Mouse (Mus musculus) left cerebral cortex, postnatal 25 days (tissue): ENCODE results near the gene Metrnl. TPM values are rescaled to one million over a fixed set of nuclear protein-coding genes. Genes with fewer than 3 reads are reported as not detected.
"Not testable (repeated sequence)": the region's sequence is repeated elsewhere in the genome, so short reads cannot be mapped to it uniquely, and the experiment has no call there.

Source experiments
- DNase-seq, 2 experiments: peaks; one replicate each; pipeline ENCODE4 v3.0.0; 2022; ENCODE audit warnings: low spot score in 2 of 2, mixed read lengths in 1 of 2
- intact Hi-C: fragments of 180-260 bp; cut with DNase I; formaldehyde crosslinking; loops from one replicate; pipeline ENCODE4 v1.15.1; 2025
- total RNA-seq, 2 experiments: library from RNA; stranded (reverse); gene quantifications; 2 replicates each; pipeline ENCODE4 v1.2.3; 2021

The Metrnl gene
- total RNA-seq = 10 to 100 TPM; 10.4 to 14.7 TPM

- DNase-seq = no peak
- intact Hi-C loops = no loop called here
Measured at GRCm38 (mm10) chr11:121701244-121701643, at the start of gene Metrnl. Gene Metrnl (plus strand): TSS chr11:121701544.

DNA sequence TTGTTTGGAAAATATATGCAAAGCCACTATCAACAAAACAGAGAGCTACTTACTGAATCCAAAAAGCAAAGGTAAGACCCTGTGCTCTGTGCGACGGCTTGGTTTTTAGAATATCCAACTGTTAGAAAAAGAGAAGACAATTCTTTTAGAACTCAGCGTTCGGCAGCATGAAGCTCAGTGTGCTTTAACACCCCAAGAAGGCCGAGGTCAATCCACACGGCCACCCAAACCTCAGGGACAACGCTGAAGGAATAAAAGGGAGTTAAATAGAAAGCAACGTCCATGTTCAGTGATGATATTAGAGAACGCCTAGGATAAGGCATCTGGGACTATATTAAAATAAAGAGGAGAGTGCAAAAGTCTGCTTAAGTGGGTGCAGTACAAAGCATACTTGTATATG lies 49.8 kb upstream of the Metrnl start:
- DNase-seq = no peak
- intact Hi-C loops = loop anchor here (5.0 kb wide), 1 partner anchor 156 kb away; no protein-coding TSS in a partner anchor

- intact Hi-C loops = loop anchor here (5.0 kb wide), 1 partner anchor 155 kb away; no protein-coding TSS in a partner anchor
- DNase-seq = no peak
Measured at GRCm38 (mm10) chr11:121651983-121652382, 49.4 kb upstream of the Metrnl start.

DNA sequence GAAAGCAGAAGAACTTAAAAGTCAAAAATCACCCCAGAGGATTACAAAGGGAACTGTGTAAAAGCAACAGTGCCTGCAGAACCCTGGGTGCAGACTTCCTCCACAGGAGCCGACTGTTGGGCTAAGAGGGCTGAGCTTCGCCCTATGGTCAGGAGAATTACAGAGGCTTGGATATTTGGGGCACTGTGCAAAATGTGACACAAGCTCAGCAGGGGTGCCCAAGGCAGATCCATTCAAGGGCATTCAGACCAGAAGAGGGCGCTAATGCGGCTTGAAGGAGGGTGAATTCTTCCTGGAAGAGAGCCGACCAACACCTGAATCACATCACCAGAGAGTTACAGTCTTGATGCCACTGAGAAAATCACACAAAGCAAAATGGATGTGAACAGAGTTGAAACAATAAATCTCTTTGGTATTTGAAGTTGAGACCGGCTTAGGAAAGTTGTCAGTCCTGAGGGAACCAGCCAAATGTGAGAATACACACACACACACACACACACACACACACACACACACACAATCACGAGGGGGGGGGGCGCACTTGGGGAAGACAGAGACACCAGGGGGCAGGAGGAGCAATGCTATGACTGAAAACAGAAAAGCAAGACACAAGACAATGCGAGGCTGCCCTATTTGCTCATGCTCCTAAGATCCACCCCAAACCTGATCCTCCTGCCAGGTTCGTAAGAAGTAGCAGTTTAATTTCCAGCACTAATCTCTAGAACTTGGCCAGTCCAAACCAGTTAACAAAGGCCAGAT lies 48.6 kb upstream of the Metrnl start:
- intact Hi-C loops = loop anchor here (5.0 kb wide), 1 partner anchor 155 kb away; no protein-coding TSS in a partner anchor
- DNase-seq = peak; percentile 46 to 59

DNA sequence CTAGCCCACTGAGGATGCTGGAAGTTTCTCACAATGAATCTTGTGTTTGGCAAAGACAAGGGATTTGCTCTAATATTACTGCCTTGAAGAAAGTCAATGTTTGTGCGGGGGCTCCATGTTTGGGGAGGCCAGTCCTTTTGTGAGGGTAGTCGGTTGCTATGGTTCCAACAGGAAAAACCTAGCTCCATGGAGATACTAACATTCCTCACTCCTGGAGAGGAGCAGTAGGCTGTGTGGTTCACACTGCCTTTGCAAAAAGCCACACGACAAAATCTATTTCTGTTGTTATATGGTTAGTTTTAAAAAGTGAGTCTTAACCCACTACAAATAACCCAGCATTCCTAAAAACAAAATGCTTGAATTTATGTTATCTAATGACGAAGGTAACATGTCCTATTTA lies 47.7 kb upstream of the Metrnl start:
- DNase-seq = peak in 1 of 2 experiments; percentile 72
- intact Hi-C loops = loop anchor here (1.0 to 5.0 kb wide), 2 partner anchors 50 to 154 kb away; no protein-coding TSS in a partner anchor

- no peak for DNase-seq
- intact Hi-C loops = loop anchor here (1.0 to 5.0 kb wide), 2 partner anchors 49 to 153 kb away; no protein-coding TSS in a partner anchor
Measured at GRCm38 (mm10) chr11:121654406-121654945, 46.9 kb upstream of the Metrnl start.

DNA sequence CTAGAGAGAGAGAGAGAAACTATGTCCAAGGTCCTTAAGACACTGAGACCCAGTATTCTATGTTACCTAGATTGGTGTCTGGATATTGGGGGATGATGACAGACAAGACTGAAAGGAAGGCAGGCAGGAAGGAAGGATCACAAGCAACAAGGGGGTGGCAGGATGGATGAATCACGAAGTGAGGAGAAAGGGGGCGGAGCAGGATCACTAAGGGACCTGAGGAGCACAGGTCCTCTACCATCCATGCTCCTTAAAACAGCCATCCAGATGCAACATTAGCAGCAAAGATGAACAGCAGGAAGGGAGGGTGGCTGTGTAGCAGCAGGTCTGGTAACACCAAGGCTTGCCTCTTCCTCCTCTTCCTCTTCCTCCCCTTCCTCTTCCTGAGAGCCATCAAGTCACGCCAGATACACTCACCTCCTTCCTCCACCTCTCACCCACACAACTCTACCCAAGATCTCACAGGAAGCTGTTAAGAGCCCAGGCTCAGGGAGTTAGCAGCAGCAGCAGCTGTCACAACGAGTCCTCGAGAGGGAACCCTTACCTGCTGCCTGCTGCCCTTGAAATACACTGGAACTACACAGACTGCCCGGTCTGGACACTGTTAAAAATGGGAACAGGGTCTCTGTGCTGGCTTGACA lies 46.1 kb upstream of the Metrnl start:
- intact Hi-C loops = no loop called here
- DNase-seq = peak in 1 of 2 experiments; percentile 28

DNA sequence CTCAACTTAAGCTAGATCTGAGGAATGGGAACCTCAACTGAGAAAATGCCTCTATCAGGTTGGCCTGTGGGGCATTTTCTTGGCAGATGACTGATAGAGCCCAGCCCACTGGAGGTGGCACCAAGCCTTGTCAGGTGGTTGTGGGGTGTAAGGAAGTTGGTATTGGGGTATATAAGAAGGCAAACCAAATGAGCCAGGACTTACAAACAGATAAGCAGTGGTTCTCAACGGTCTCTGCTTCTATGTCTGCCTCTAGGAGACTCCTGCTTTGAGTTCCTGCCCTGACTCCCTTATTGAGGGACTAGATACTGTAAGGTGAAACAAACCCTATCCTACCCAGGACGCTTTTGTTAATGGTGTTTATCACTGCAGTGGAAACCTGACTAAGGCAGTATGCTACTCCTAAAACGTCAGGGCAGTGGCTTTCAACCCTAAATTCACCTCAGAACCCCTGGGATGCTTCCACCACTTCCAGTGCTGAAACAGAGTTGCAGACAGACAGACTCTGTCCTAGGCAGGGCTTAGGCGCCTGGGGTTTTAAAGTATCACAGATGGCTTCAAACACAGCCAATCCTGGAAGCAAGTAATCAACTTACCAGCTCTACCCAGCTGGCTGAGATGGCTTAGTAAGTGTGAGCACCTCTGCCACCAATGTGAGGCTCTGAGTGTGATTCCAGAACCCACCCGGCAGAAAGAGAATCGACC lies 45.4 kb upstream of the Metrnl start:
- intact Hi-C loops = no loop called here

GRCm38 (mm10) chr11:121658151-121658550 lies 43.2 kb upstream of the Metrnl start:
- intact Hi-C loops = no loop called here
- no peak for DNase-seq

More for the DNA sequence above, 45.4 kb upstream of the Metrnl start:
- no peak for DNase-seq

DNA sequence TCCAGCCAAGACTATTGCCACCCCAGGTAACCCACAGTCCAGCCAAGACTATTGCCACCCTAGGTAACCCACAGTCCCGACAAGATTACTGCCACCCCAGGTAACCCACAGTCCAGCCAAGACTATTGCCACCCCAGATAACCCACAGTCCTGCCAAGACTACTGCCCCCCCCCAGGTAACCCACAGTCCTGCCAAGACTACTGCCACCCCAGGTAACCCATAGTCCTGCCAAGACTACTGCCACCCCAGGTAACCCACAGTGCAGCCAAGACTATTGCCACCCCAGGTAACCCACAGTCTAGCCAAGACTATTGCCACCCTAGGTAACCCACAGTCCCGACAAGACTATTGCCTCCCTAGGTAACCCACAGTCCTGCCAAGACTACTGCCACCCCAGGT lies 40.7 kb upstream of the Metrnl start:
- intact Hi-C loops, DNase-seq: not testable (repeated sequence)

DNA sequence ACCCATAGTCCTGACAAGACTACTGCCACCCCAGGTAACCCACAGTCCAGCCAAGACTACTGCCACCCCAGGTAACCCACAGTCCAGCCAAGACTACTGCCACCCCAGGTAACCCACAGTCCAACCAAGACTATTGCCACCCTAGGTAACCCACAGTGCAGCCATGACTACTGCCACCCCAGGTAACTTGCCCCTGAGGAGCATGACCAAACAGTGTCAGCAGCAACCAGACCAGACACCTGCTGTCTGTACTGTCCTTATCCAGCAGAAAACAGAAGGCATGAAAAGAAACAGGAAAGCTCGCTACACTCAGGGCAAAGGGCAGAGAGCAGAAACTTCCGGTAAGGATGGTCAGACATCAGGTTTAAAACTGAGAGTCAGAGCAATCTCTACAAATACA lies 40.2 kb upstream of the Metrnl start:
- intact Hi-C loops = no loop called here
- no peak for DNase-seq

GRCm38 (mm10) chr11:121667541-121667940 lies 33.8 kb upstream of the Metrnl start:
- no peak for DNase-seq
- intact Hi-C loops = no loop called here

DNA sequence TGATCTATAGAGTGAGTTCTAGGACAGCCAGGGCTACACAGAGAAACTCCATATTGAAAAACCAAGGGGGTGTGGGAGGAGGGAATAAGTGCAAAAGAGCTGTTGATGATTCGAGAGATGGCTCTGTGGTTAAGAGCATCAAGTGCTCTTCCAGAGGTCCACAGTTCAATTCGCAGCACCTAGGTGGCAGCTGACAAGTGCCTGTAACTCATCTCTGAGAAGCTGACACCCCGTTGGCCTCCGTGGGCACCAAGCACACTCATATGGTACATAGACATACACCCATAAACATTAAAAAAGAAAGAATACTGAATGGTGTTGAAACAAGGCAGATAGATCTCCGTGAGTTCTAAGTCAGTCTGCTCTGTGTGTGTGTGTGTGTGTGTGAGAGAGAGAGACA lies 32.6 kb upstream of the Metrnl start:
- no peak for DNase-seq
- intact Hi-C loops = no loop called here

DNA sequence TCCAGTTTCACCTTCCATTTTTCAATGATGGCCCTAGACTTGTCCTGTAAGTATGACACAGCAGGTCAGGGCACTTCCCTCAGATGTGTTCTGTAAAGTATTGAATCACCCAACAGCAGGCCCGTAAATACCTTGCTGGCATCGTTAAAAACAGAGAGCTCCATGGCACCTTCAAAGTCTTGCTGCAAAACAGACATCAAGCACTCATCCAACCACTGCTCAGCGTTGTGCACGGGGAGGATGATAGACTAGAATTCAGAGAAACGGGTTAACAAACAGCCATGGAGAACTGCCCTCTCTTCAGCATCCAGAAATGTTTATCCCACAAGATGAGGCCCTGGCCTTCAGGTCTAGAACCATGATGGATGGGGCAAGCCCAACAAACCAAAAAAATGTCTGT lies 30.4 kb upstream of the Metrnl start:
- intact Hi-C loops = no loop called here
- no peak for DNase-seq

DNA sequence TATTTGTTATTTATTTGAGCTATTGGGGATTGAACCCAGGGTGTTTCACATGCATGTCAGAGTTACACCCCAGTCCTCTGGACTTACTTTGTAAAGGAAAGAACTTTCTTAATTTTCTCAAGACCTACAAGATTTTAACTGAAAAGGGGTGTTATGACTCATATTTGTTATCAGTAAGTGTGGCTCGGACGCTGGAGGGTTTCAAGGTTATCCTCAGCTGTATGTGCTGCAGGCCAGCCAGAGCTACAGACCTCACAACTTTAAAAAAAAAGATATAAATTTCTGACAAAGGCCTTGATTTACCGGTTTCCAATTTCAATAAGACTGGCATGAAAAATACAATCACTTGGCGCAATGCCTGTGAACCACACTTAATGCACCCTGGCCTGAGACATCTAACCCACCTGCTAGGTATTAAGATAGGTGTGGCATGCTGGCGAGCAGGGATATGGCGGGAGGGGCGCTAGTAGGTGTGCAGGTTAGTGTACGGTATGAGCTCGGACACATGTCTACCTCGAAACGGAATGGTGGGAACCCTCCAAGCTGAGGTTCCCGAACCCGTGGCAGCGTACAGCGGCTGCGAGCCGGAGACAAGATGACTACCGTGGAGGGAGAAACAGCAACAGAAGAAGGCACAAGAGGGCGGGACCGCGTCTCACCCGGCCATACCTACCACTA lies 28.9 kb upstream of the Metrnl start:
- intact Hi-C loops = no loop called here
- no peak for DNase-seq

DNA sequence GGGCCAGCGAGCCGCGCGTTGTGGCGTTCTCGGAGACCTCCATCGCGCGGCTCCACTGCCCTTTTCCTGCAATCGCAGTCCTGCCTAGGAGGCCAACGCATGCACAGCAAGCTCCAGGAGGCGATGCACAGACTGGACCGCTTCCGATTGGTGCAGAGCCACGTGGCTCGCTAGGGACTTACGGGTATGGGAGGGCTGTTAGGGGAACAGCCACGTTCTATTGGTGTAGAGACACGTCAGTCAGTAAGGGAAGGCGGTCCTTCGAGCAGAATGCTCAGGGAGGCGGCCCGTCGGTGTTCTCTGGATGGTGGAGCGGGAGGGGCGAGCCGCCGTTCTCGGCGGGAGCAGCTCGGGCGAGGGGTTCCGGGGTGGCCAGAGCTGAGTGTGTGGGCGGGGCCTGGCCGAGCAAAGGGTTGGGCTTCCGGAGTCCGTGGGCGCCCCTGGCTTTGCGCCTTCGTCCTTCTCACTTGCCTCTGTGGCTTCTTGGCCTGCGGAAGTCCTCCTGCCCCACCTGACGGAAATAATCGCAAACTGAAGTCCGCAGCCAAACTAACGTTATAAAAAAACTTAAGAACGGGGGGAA lies 28.3 kb upstream of the Metrnl start, which contains the start of gene B3gntl1:
Gene B3gntl1, minus strand, starts transcription at position 164 of the 583 bp plus-strand sequence.
- DNase-seq = peak; percentile 100
- intact Hi-C loops = loop anchor here (1.0 kb wide), 1 partner anchor 29 kb away; no protein-coding TSS in a partner anchor

DNA sequence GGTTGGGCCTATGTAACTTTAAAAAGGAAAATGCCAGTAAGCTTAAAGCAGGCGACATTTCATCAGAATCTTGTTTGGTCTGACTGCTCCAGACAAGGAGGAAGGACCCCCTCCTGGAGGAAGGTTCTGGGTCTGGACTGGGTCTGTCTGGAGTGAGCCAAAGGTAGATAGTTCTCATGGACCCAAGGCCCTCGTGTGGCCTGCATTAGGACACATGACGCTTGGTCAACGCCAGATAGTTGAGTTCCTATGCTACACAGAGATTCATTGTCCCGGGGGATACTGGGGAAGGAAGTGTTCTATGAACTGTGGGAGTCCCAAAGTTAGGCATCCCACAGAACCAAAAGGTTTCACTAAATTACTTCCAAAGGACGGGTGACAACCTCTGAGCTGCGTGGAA lies 27.7 kb upstream of the Metrnl start:
- intact Hi-C loops = loop anchor here (1.0 kb wide), 1 partner anchor 29 kb away; no protein-coding TSS in a partner anchor
- no peak for DNase-seq

DNA sequence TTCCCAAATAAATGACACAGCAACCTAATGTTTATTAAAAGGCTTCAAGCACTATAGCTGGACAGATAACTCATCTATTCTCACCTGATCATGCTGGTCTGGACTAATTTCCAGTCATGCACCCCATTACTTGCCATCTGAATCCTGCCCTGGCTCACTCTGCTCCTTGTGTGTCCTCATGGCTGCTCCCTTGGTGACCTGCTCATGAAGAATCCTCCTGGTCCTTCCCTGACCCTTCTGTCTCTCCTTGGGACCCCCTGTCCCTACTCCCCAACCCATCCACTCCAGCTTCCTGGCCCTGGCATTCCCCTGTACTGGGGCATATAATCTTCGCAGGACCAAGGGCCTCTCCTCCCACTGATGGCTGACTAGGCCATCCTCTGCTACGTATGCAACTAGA lies 24.5 kb upstream of the Metrnl start:
- no peak for DNase-seq
- intact Hi-C loops = no loop called here

DNA sequence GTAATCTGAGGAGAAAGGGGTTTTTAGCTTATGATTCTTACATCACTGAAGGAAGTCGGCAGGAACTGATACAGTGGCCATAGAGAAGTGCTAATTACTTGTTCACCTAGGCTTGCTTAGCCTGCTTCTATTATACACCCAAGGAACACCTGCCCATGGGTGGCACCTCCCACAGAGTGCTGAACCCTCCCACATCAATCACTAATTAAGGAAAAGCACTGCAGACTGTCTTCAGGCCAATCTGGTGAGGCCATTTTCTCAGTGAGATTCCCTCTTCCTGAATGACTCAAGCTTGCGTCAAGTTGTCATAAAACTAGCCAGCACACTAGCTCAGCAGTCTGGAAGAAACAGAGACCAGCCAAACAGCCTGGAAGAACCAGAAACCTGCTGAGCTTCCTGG lies 21.8 kb upstream of the Metrnl start:
- intact Hi-C loops = no loop called here
- DNase-seq = peak in 1 of 2 experiments; percentile 72
